Mouse (Mus musculus) CH12.LX (cell line): ENCODE results near the gene Cped1.

Experiments used
- CTCF ChIP-seq, 2 experiments: IDR thresholded peaks in 1 of 2; conservative IDR thresholded peaks in 1 of 2; 2 replicates each; pipeline ENCODE4 v1.5.1; 2011 to 2012; ENCODE audit warnings: low read depth in 2 of 2, low read length in 2 of 2, improper control_type of control experiment in 1 of 2, inconsistent platforms in 1 of 2, mild to moderate bottlenecking in 1 of 2, moderate library complexity in 1 of 2
- EP300 ChIP-seq: IDR thresholded peaks from 2 replicates; pipeline ENCODE4 v1.6.1; 2011; ENCODE audit warnings: low read length, improper control_type of control experiment
- JUND ChIP-seq: conservative IDR thresholded peaks from 2 replicates; pipeline ENCODE4 v1.6.1; 2011; ENCODE audit warnings: low read depth, low read length, improper control_type of control experiment
- MXI1 ChIP-seq: IDR thresholded peaks from 2 replicates; pipeline ENCODE4 v1.6.1; 2011; ENCODE audit warnings: mild to moderate bottlenecking, low read depth, low read length, improper control_type of control experiment
- MYC ChIP-seq: IDR thresholded peaks from 2 replicates; pipeline ENCODE4 v1.6.1; 2011; ENCODE audit warnings: low read depth, mild to moderate bottlenecking, improper control_type of control experiment, low read length
- POLR2A ChIP-seq: IDR thresholded peaks from 2 replicates; pipeline ENCODE4 v1.6.1; 2011; ENCODE audit warnings: low read depth, mild to moderate bottlenecking, improper control_type of control experiment, low read length
- TBP ChIP-seq: conservative IDR thresholded peaks from 2 replicates; pipeline ENCODE4 v1.6.1; 2011; ENCODE audit warnings: low read depth, low read length, improper control_type of control experiment

GRCm38 (mm10) chr6:22027854-22028253, 42.1 kb downstream of the Cped1 start:
- TF ChIP-seq CTCF (conservative IDR thresholded peaks at IDR 0.05 in 1 of 2, IDR thresholded peaks at IDR 0.05 in 1 of 2; ENCODE audit: low read depth in 2 of 2, low read length in 2 of 2) (no peak), EP300 (no peak), TBP (no peak), JUND (no peak), MXI1 (no peak), POLR2A (no peak), MYC (no peak)
